Mouse (Mus musculus): ENCODE measurements around the gene Elmo1.

Elmo1 gene

GRCm38 (mm10) chr13:20097006-20097617 lies 6.7 kb downstream of the Elmo1 start:
- DNase-seq, result no peak

- no peak for DNase-seq
These were observed 7.7 kb downstream of the Elmo1 start for GRCm38 (mm10) chr13:20097934-20098593.

- no peak for DNase-seq
These were observed 8.2 kb downstream of the Elmo1 start for GRCm38 (mm10) chr13:20098594-20098965.

GRCm38 (mm10) chr13:20099546-20099945 lies 9.2 kb downstream of the Elmo1 start:
- no peak for DNase-seq

- no peak for DNase-seq
These were observed 10.0 kb downstream of the Elmo1 start for GRCm38 (mm10) chr13:20100357-20100756.

- no peak for DNase-seq
These were observed 11.3 kb downstream of the Elmo1 start for GRCm38 (mm10) chr13:20101691-20102090.

- no peak for DNase-seq
These were observed 14.4 kb downstream of the Elmo1 start for GRCm38 (mm10) chr13:20104791-20105190.

GRCm38 (mm10) chr13:20105996-20106395 lies 15.6 kb downstream of the Elmo1 start:
- no peak for DNase-seq

- no peak for DNase-seq
These were observed 17.6 kb downstream of the Elmo1 start for GRCm38 (mm10) chr13:20107953-20108498.

- no peak for DNase-seq
These were observed 18.6 kb downstream of the Elmo1 start for GRCm38 (mm10) chr13:20108956-20109355.

- no peak for DNase-seq
These were observed 19.1 kb downstream of the Elmo1 start for GRCm38 (mm10) chr13:20109446-20109845.

- DNase-seq, result no peak
These were observed 19.7 kb downstream of the Elmo1 start for GRCm38 (mm10) chr13:20109987-20110680.

GRCm38 (mm10) chr13:20111256-20111800 lies 20.9 kb downstream of the Elmo1 start:
- DNase-seq, result no peak

- no peak for DNase-seq
These were observed 24.9 kb downstream of the Elmo1 start for GRCm38 (mm10) chr13:20115131-20115907.

- DNase-seq, result no peak
These were observed 25.6 kb downstream of the Elmo1 start for GRCm38 (mm10) chr13:20116019-20116418.

GRCm38 (mm10) chr13:20116868-20117510 lies 26.6 kb downstream of the Elmo1 start:
- no peak for DNase-seq

- no peak for DNase-seq
These were observed 27.3 kb downstream of the Elmo1 start for GRCm38 (mm10) chr13:20117691-20118090.

- DNase-seq, result no peak
These were observed 28.5 kb downstream of the Elmo1 start for GRCm38 (mm10) chr13:20118909-20119308.

- DNase-seq, result no peak
These were observed 30.3 kb downstream of the Elmo1 start for GRCm38 (mm10) chr13:20120723-20121122.

GRCm38 (mm10) chr13:20121385-20122043 lies 31.1 kb downstream of the Elmo1 start:
- no peak for DNase-seq

GRCm38 (mm10) chr13:20123975-20124374 lies 33.6 kb downstream of the Elmo1 start:
- no peak for DNase-seq

- no peak for DNase-seq
These were observed 34.6 kb downstream of the Elmo1 start for GRCm38 (mm10) chr13:20124965-20125364.
